Comparison of ENCODE assay signal across 23 mouse cellular contexts in the genomic region with DNA sequence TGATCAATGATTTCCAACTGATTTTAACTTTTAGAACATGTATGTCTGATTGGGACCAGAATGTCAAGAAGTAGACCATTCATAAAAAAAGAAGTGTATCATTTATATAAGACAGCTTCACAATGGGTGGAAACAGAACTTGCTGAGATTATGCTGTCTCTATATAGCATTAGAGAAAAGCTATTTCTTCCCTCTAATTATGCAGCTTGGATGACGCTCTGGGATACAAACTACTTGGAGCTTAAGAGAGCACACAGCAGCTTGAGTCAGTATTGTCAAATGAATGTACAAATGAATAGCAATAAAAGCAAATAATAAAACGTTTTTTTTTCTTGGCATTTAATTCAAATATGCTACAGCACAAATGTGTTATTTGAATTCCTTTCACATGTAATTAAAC.
DNase-seq lines count a peak whose midpoint lies in the region; ATAC-seq and TF ChIP-seq lines count a peak whose summit lies in the region.
"Had no signal": no experiment of that assay in that cellular context is flagged by ENCODE, and none has a peak within 500 bp of the region (broad histone marks: within the 10 kb centered on the region; RNA-seq: fewer than 3 reads in every experiment).

No protein-coding gene starts in this region.

- no peak for TF ChIP-seq CTCF in forebrain, postnatal 0 days (IDR thresholded peaks at IDR 0.05; ENCODE audit: low read depth)
- TF ChIP-seq CTCF in midbrain, postnatal 0 days (IDR thresholded peaks at IDR 0.05) = no peak
- no peak for TF ChIP-seq CTCF in lung, adult 2 months (IDR thresholded peaks at IDR 0.05; ENCODE audit: insufficient read depth, low read length)

- no peak overlapping the region for H3K27ac ChIP-seq in forebrain, postnatal 0 days (ENCODE audit: low read depth, low read length)
- no peak overlapping the region for H3K27ac ChIP-seq in forebrain, embryonic 10.5 days
- H3K27ac ChIP-seq in midbrain, embryonic 14.5 days (replicated peaks; ENCODE audit: low read depth, low read length) = no peak overlapping the region
- no peak overlapping the region for H3K27ac ChIP-seq in midbrain, postnatal 0 days (ENCODE audit: low read depth, low read length)
- H3K27ac ChIP-seq: embryonic facial prominence, embryonic 13.5 days; embryonic facial prominence, embryonic 15.5 days; forebrain, embryonic 13.5 days had no signal

- no peak overlapping the region for H3K9ac ChIP-seq in forebrain, postnatal 0 days
- H3K9ac ChIP-seq in midbrain, embryonic 14.5 days (replicated peaks; ENCODE audit: low read length) = no peak overlapping the region
- H3K9ac ChIP-seq in midbrain, postnatal 0 days (replicated peaks; ENCODE audit: low read length, poor library complexity, severe bottlenecking) = no peak overlapping the region
- H3K9ac ChIP-seq: embryonic facial prominence, embryonic 13.5 days; embryonic facial prominence, embryonic 15.5 days; forebrain, embryonic 13.5 days had no signal

- no peak for DNase-seq in forebrain, postnatal 0 days
- no peak for DNase-seq in forebrain, embryonic 10.5 days (ENCODE audit: extremely low spot score, low spot score)
- peak; percentile 25 for DNase-seq in midbrain, embryonic 14.5 days
- DNase-seq in midbrain, postnatal 0 days (ENCODE audit: low spot score) = no peak
- DNase-seq in brain, adult 2 months (ENCODE audit: low read depth, low spot score) = peak; percentile 53
- no peak for DNase-seq in lung, adult 2 months
- DNase-seq in kidney, postnatal 25 days = no peak
- DNase-seq: adrenal gland, adult 2 months; adrenal gland, postnatal 10 days; adrenal gland, postnatal 25 days; cerebellum, adult 11 months; cerebellum, adult 18-20 months; cerebellum, adult 8-10 months; cerebellum, adult 9-11 months; cerebellum, postnatal 14 days; cerebellum, postnatal 36 days; embryo, embryonic 11 days had no signal

- peak; percentile 79 for ATAC-seq in forebrain, postnatal 0 days
- ATAC-seq in midbrain, embryonic 14.5 days (ENCODE audit: low FRiP score, low TSS enrichment) = no peak
- ATAC-seq in midbrain, postnatal 0 days (ENCODE audit: low FRiP score) = no peak
- ATAC-seq: forebrain, embryonic 13.5 days had no signal

- H3K36me3 ChIP-seq in forebrain, postnatal 0 days (ENCODE audit: insufficient read depth) = no peaks in the 10 kb centered on the region
- no peaks in the 10 kb centered on the region for H3K36me3 ChIP-seq in forebrain, embryonic 10.5 days (replicated peaks)
- H3K36me3 ChIP-seq in midbrain, embryonic 14.5 days (ENCODE audit: control insufficient read depth, insufficient read depth, low read length) = no peaks in the 10 kb centered on the region
- H3K36me3 ChIP-seq in midbrain, postnatal 0 days (ENCODE audit: insufficient read depth, low read length) = no peaks in the 10 kb centered on the region
- H3K36me3 ChIP-seq: embryonic facial prominence, embryonic 13.5 days; embryonic facial prominence, embryonic 15.5 days; G1E had no signal

- no peak overlapping the region for H3K4me3 ChIP-seq in forebrain, postnatal 0 days (ENCODE audit: low read depth, low read length)
- H3K4me3 ChIP-seq in forebrain, embryonic 10.5 days = no peak overlapping the region
- no peak overlapping the region for H3K4me3 ChIP-seq in midbrain, embryonic 14.5 days (replicated peaks; ENCODE audit: low read depth, low read length)
- no peak overlapping the region for H3K4me3 ChIP-seq in midbrain, postnatal 0 days (ENCODE audit: low read depth, low read length)
- no peak overlapping the region for H3K4me3 ChIP-seq in lung, adult 2 months (replicated peaks; ENCODE audit: extremely low read depth, low read depth, low read length)
- H3K4me3 ChIP-seq: embryonic facial prominence, embryonic 13.5 days; embryonic facial prominence, embryonic 15.5 days; erythroblast, embryonic 14.5 days; forebrain, embryonic 13.5 days had no signal

- no peak for TF ChIP-seq POLR2A in lung, adult 2 months (IDR thresholded peaks at IDR 0.05; ENCODE audit: borderline replicate concordance, extremely low read depth, low read depth, low read length)

- 14% methylated on average over 2 of the region's 2 CpGs for WGBS in forebrain, postnatal 0 days
- WGBS in forebrain, embryonic 10.5 days = 68% methylated on average over 2 of the region's 2 CpGs
- WGBS in midbrain, embryonic 14.5 days = 45% methylated on average over 2 of the region's 2 CpGs
- 24% methylated on average over 2 of the region's 2 CpGs for WGBS in midbrain, postnatal 0 days
- 51% methylated on average over 2 of the region's 2 CpGs for WGBS in lung, adult 2 months

- no peaks in the 10 kb centered on the region for H3K9me3 ChIP-seq in forebrain, postnatal 0 days (ENCODE audit: low read length)
- no peaks in the 10 kb centered on the region for H3K9me3 ChIP-seq in forebrain, embryonic 10.5 days
- H3K9me3 ChIP-seq in midbrain, embryonic 14.5 days (ENCODE audit: control insufficient read depth, low read length) = no peaks in the 10 kb centered on the region
- H3K9me3 ChIP-seq in midbrain, postnatal 0 days (ENCODE audit: low read length) = no peaks in the 10 kb centered on the region
- H3K9me3 ChIP-seq: embryonic facial prominence, embryonic 13.5 days; embryonic facial prominence, embryonic 15.5 days; forebrain, embryonic 13.5 days; G1E had no signal

- no peak overlapping the region for H3K4me2 ChIP-seq in forebrain, postnatal 0 days (ENCODE audit: low read depth)
- no peak overlapping the region for H3K4me2 ChIP-seq in midbrain, embryonic 14.5 days (ENCODE audit: low read length)
- H3K4me2 ChIP-seq in midbrain, postnatal 0 days (ENCODE audit: low read depth, low read length, poor library complexity, severe bottlenecking) = no peak overlapping the region
- H3K4me2 ChIP-seq: embryonic facial prominence, embryonic 13.5 days; embryonic facial prominence, embryonic 15.5 days; forebrain, embryonic 13.5 days had no signal

- no peaks in the 10 kb centered on the region for H3K27me3 ChIP-seq in forebrain, postnatal 0 days (ENCODE audit: insufficient read depth, low read length)
- H3K27me3 ChIP-seq in forebrain, embryonic 10.5 days (ENCODE audit: poor library complexity, severe bottlenecking) = no peaks in the 10 kb centered on the region
- no peaks in the 10 kb centered on the region for H3K27me3 ChIP-seq in midbrain, embryonic 14.5 days (ENCODE audit: control insufficient read depth, insufficient read depth, low read length)
- no peaks in the 10 kb centered on the region for H3K27me3 ChIP-seq in midbrain, postnatal 0 days (ENCODE audit: insufficient read depth, low read length)
- H3K27me3 ChIP-seq: CH12.LX; embryonic facial prominence, embryonic 13.5 days; embryonic facial prominence, embryonic 15.5 days; forebrain, embryonic 13.5 days had no signal

- H3K4me1 ChIP-seq in forebrain, postnatal 0 days (ENCODE audit: insufficient read depth) = no peaks in the 10 kb centered on the region
- no peaks in the 10 kb centered on the region for H3K4me1 ChIP-seq in forebrain, embryonic 10.5 days
- H3K4me1 ChIP-seq in midbrain, embryonic 14.5 days (ENCODE audit: control insufficient read depth, insufficient read depth, low read length) = no peaks in the 10 kb centered on the region
- no peaks in the 10 kb centered on the region for H3K4me1 ChIP-seq in midbrain, postnatal 0 days (ENCODE audit: insufficient read depth, low read length)
- H3K4me1 ChIP-seq in lung, adult 2 months (ENCODE audit: control insufficient read depth, insufficient read depth, low read length) = no peaks in the 10 kb centered on the region
- H3K4me1 ChIP-seq: embryonic facial prominence, embryonic 13.5 days; embryonic facial prominence, embryonic 15.5 days; forebrain, embryonic 13.5 days had no signal

Comparison
In these comparisons a context has a peak if more than half of its experiments do, and no peak if none do; other contexts are left out.
1. DNase-seq: peak in midbrain, embryonic 14.5 days (single experiment) and brain, adult 2 months (single experiment); none in forebrain, postnatal 0 days (single experiment), forebrain, embryonic 10.5 days (single experiment), midbrain, postnatal 0 days (single experiment), lung, adult 2 months (single experiment) and kidney, postnatal 25 days (0 of 2).